Mouse (Mus musculus) kidney, embryonic 14.5 days (tissue): Measurements from ENCODE around the gene Mettl7a2. TPM values are rescaled to one million over a fixed set of nuclear protein-coding genes. Genes with fewer than 3 reads are reported as not detected.

Source experiments
- ATAC-seq: fragments of 200-750 bp; cut with Nextera tagmentation; 2 replicates; pipeline ENCODE4 v1.8.0; 2017; ENCODE audit warnings: moderate number of reproducible peaks, mild to moderate bottlenecking, moderate TSS enrichment, moderate library complexity; ENCODE audit not compliant: low FRiP score, low TSS enrichment
- H3K27ac ChIP-seq: fragments of 300-500 bp; sonication (generic); 2 replicates; pipeline ENCODE4 v1.5.1; 2014; ENCODE audit warnings: low read depth, mild to moderate bottlenecking, low read length, moderate library complexity, mixed read lengths
- H3K27me3 ChIP-seq: fragments of 300-500 bp; sonication (generic); 2 replicates; pipeline ENCODE4 v1.6.1; 2014; ENCODE audit warnings: mild to moderate bottlenecking, low read length; ENCODE audit not compliant: control insufficient read depth, insufficient read depth
- H3K36me3 ChIP-seq: fragments of 300-500 bp; sonication (generic); 2 replicates; pipeline ENCODE4 v1.6.1; 2014; ENCODE audit warnings: low read length, mixed read lengths; ENCODE audit not compliant: control insufficient read depth, insufficient read depth
- H3K4me1 ChIP-seq: fragments of 300-500 bp; sonication (generic); 2 replicates; pipeline ENCODE4 v1.6.1; 2014; ENCODE audit warnings: low read length, mixed read lengths; ENCODE audit not compliant: control insufficient read depth, insufficient read depth
- H3K4me2 ChIP-seq: fragments of 300-500 bp; sonication (generic); replicated peaks from 2 replicates; pipeline ENCODE4 v1.6.1; 2014; ENCODE audit warnings: low read depth, mild to moderate bottlenecking, low read length
- H3K4me3 ChIP-seq: fragments of 300-500 bp; sonication (generic); 2 replicates; pipeline ENCODE4 v1.5.1; 2014; ENCODE audit warnings: mild to moderate bottlenecking, low read length
- H3K9ac ChIP-seq: fragments of 300-500 bp; sonication (generic); 2 replicates; pipeline ENCODE4 v1.6.1; 2014; ENCODE audit warnings: low read depth, mild to moderate bottlenecking, low read length, moderate library complexity
- H3K9me3 ChIP-seq: fragments of 300-500 bp; sonication (generic); 2 replicates; pipeline ENCODE4 v1.6.1; 2016; ENCODE audit warnings: low read length; ENCODE audit not compliant: control insufficient read depth
- WGBS: fragments of 180-500 bp; shearing (Covaris S2); extraction: QIAGEN DNeasy Blood & Tissue Kit; methylation state at CpG from one replicate; pipeline ENCODE4 v1.1.7; 2014; 5-methylcytosine and 5-hydroxymethylcytosine counted together
- polyA plus RNA-seq: library from polyadenylated mRNA; unstranded; fragments of >200 nt; fragmentation: Nextera tagmentation; extraction: Ambion mirVana; gene quantifications from 2 replicates; pipeline ENCODE4 v1.2.1, GENCODE M21; 2014

Mettl7a2 gene
- polyA plus RNA-seq, 1 experiment from 2014 or later = not detected

- no peak overlapping the region for H3K4me2 ChIP-seq
- H3K9ac ChIP-seq = no peak overlapping the region
- no peak overlapping the region for H3K4me3 ChIP-seq
- no peaks in the 10 kb centered on the region for H3K9me3 ChIP-seq
- no peak for ATAC-seq
- H3K27me3 ChIP-seq = no peaks in the 10 kb centered on the region
- no peaks in the 10 kb centered on the region for H3K36me3 ChIP-seq
- no peak overlapping the region for H3K27ac ChIP-seq
- H3K4me1 ChIP-seq = peaks cover 8% of the 10 kb centered on the region
- WGBS = 88% methylated on average over 9 of the region's 9 CpGs
Measured at GRCm38 (mm10) chr15:100385705-100386104, 32.7 kb downstream of the Mettl7a2 start.

GRCm38 (mm10) chr15:100387544-100388223 is 34.7 kb downstream of the Mettl7a2 start:
- H3K27ac ChIP-seq = no peak overlapping the region

GRCm38 (mm10) chr15:100388224-100388835 is 35.3 kb downstream of the Mettl7a2 start:
- 78% methylated on average over 16 of the region's 16 CpGs for WGBS
- no peaks in the 10 kb centered on the region for H3K9me3 ChIP-seq
- H3K27ac ChIP-seq = no peak overlapping the region
- no peak overlapping the region for H3K4me3 ChIP-seq
- no peak for ATAC-seq
- H3K4me1 ChIP-seq = peaks cover 8% of the 10 kb centered on the region
- H3K27me3 ChIP-seq = no peaks in the 10 kb centered on the region
- peaks cover under 1% of the 10 kb centered on the region; the same call in 1 of the 2 replicates for H3K36me3 ChIP-seq
- no peak overlapping the region for H3K9ac ChIP-seq
- no peak overlapping the region for H3K4me2 ChIP-seq

More at GRCm38 (mm10) chr15:100387544-100388223, 34.7 kb downstream of the Mettl7a2 start:
- Histone ChIP-seq H3K4me2 (no peak overlapping the region), H3K9me3 (no peaks in the 10 kb centered on the region), H3K4me1 (peaks cover 8% of the 10 kb centered on the region), H3K27me3 (no peaks in the 10 kb centered on the region), H3K36me3 (no peaks in the 10 kb centered on the region), H3K4me3 (no peak overlapping the region), H3K9ac (no peak overlapping the region)
- WGBS = 89% methylated on average over 17 of the region's 17 CpGs
- no peak for ATAC-seq

GRCm38 (mm10) chr15:100388886-100389285 is 35.9 kb downstream of the Mettl7a2 start:
- Histone ChIP-seq H3K27ac (no peak overlapping the region), H3K4me2 (no peak overlapping the region), H3K36me3 (peaks cover 6% of the 10 kb centered on the region), H3K9ac (no peak overlapping the region), H3K4me3 (no peak overlapping the region), H3K27me3 (no peaks in the 10 kb centered on the region), H3K4me1 (peaks cover 8% of the 10 kb centered on the region), H3K9me3 (no peaks in the 10 kb centered on the region)
- ATAC-seq = no peak
- 41% methylated on average over 9 of the region's 9 CpGs for WGBS

GRCm38 (mm10) chr15:100391066-100391465 is 38.1 kb downstream of the Mettl7a2 start:
- Histone ChIP-seq H3K4me3 (no peak overlapping the region), H3K9ac (no peak overlapping the region), H3K27me3 (no peaks in the 10 kb centered on the region), H3K9me3 (no peaks in the 10 kb centered on the region), H3K4me2 (no peak overlapping the region), H3K4me1 (peaks cover 8% of the 10 kb centered on the region), H3K36me3 (peaks cover 27% of the 10 kb centered on the region), H3K27ac (no peak overlapping the region)
- ATAC-seq = no peak
- 38% methylated on average over 7 of the region's 7 CpGs for WGBS

GRCm38 (mm10) chr15:100391599-100391998 is 38.6 kb downstream of the Mettl7a2 start:
- H3K27ac ChIP-seq = no peak overlapping the region
- H3K36me3 ChIP-seq = peaks cover 32% of the 10 kb centered on the region
- H3K9me3 ChIP-seq = no peaks in the 10 kb centered on the region
- no peaks in the 10 kb centered on the region for H3K27me3 ChIP-seq
- no peak overlapping the region for H3K4me3 ChIP-seq
- no peak overlapping the region for H3K4me2 ChIP-seq
- ATAC-seq = no peak
- H3K9ac ChIP-seq = no peak overlapping the region
- H3K4me1 ChIP-seq = peaks cover 8% of the 10 kb centered on the region
- 91% methylated on average over 7 of the region's 7 CpGs for WGBS

GRCm38 (mm10) chr15:100393016-100393415 is 40.0 kb downstream of the Mettl7a2 start:
- peaks cover 46% of the 10 kb centered on the region for H3K36me3 ChIP-seq
- H3K4me1 ChIP-seq = peaks cover 8% of the 10 kb centered on the region
- H3K27ac ChIP-seq = no peak overlapping the region
- no peak overlapping the region for H3K9ac ChIP-seq
- no peak for ATAC-seq
- no peak overlapping the region for H3K4me2 ChIP-seq
- 75% methylated on average over 11 of the region's 11 CpGs for WGBS
- no peak overlapping the region for H3K4me3 ChIP-seq
- no peaks in the 10 kb centered on the region for H3K27me3 ChIP-seq
- H3K9me3 ChIP-seq = no peaks in the 10 kb centered on the region

GRCm38 (mm10) chr15:100395561-100395960 is 42.6 kb downstream of the Mettl7a2 start:
- H3K27me3 ChIP-seq = no peaks in the 10 kb centered on the region
- no peak overlapping the region for H3K4me2 ChIP-seq
- H3K27ac ChIP-seq = no peak overlapping the region
- no peak for ATAC-seq
- H3K36me3 ChIP-seq = peaks cover 72% of the 10 kb centered on the region
- H3K4me3 ChIP-seq = no peak overlapping the region
- H3K9me3 ChIP-seq = no peaks in the 10 kb centered on the region
- 100% methylated on average over 3 of the region's 3 CpGs for WGBS
- no peak overlapping the region for H3K9ac ChIP-seq
- H3K4me1 ChIP-seq = no peaks in the 10 kb centered on the region

GRCm38 (mm10) chr15:100400592-100401250 is 47.7 kb downstream of the Mettl7a2 start:
- Histone ChIP-seq H3K4me2 (no peak overlapping the region), H3K9me3 (no peaks in the 10 kb centered on the region), H3K27ac (no peak overlapping the region), H3K4me3 (no peak overlapping the region), H3K36me3 (peaks cover 87% of the 10 kb centered on the region), H3K27me3 (no peaks in the 10 kb centered on the region), H3K9ac (no peak overlapping the region), H3K4me1 (no peaks in the 10 kb centered on the region)
- ATAC-seq = no peak; the same call in 1 of the 2 replicates
- 82% methylated on average over 16 of the region's 16 CpGs for WGBS
